Mouse (Mus musculus) T-helper 17 cell (primary cell): ENCODE data around the gene Wfdc10.
"Not testable (repeated sequence)": the region's sequence is repeated elsewhere in the genome, so short reads cannot be mapped to it uniquely, and the experiment has no call there.

Experiments used
- in situ Hi-C, 2 experiments: fragments of 300-600 bp; cut with MboI, MseI; formaldehyde crosslinking; loops; 1 replicate in 1 of 2; 2 replicates in 1 of 2; pipeline ENCODE4 v1.15.1; 2025; ENCODE audit warnings: high pct_unique_total_duplicates in 2 of 2

The Wfdc10 gene

DNA sequence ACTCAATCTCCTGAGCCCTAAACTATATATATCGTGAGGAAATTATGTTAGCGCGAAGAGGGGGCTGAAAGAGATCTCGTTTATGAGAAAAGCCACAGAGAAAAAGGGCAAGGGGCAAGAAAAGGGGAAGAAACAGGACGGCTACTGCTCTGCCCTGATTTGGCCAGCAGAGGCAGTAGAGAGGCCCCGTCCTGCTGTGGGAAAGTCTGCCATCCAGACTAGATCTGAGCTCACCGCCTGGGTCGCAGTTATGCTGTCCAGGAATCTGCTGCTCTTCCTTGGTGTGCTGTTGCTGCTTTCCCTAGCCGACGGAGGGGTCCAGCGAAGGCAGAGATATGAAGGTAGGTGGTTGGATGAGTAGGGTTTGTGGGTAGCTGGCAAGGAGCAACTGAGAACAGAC lies at the start of gene Wfdc10:
Gene Wfdc10, plus strand, starts transcription at position 189 of the 400 bp plus-strand sequence.
- in situ Hi-C loops = no loop called here

DNA sequence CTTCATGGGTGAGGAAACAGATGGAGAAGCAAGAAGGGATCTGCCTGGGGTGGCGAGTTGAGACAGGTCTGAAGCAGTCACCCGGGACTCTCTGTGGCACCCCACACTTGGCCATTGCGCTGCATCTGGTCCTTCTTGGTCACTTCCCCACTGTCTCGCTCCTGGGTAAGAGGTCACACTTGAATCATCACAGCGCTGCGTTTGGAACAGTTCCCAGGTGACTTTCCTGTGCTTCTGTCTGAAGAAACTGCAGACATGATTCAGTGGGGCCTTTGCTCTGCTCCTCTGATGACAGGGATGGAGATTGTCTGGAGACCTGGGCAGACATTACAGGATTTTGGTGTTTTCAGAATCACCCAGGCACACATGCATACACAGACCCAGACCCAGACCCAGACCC lies 47.1 kb upstream of the Wfdc10 start:
- in situ Hi-C loops = loop anchor here in 1 of 2 experiments (10.0 kb wide), 1 partner anchor 1094 kb away; no protein-coding TSS in a partner anchor

GRCm38 (mm10) chr2:164613471-164613870 lies 42.4 kb upstream of the Wfdc10 start, which contains the start of the genes Wfdc6b and Wfdc8:
Gene Wfdc6b, plus strand, starts transcription at chr2:164613522.
Gene Wfdc8, minus strand, starts transcription at chr2:164613626.
- in situ Hi-C loops = not testable (repeated sequence)

DNA sequence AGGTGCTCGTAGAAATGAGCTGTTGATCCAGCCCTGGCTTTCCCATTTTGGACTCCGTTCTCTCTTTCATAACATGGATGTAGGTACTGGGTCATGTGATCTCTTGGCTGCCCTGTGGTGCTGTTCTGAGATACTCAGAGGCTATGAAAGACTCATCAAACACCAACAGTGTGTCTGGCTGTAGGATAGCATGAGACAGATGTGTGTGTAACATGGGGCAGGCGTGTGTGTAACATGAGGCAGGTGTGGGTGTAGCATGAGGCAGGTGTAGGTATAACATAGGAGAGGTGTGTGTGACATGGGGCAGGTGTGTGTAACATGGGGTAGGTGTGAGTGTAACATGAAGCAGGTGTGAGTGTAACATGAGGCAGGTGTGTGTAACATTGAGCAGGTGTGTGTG lies 40.5 kb upstream of the Wfdc10 start:
- in situ Hi-C loops = loop anchor here (5.0 kb wide), 1 partner anchor 33 kb away; no protein-coding TSS in a partner anchor

DNA sequence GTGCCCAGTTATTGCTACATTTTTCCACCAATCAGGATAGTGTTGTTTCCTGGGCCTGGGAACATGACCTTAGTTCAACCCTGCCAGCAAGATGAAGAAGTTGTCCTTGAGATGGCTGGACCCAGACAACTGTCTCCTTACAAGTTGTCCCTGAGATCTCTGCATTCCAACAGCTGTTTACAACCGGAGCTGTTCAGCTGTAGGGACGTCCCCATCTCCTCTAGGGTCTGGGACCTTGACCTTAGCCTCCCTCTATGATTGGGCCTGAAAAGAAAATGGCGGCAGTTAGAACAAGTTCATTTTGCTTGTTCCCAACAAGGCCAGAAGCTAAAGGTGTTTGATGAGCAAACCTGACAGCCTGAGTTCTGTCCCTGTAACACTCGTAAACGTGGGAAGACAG lies 36.8 kb upstream of the Wfdc10 start:
- in situ Hi-C loops = loop anchor here (5.0 kb wide), 1 partner anchor 37 kb away; no protein-coding TSS in a partner anchor

DNA sequence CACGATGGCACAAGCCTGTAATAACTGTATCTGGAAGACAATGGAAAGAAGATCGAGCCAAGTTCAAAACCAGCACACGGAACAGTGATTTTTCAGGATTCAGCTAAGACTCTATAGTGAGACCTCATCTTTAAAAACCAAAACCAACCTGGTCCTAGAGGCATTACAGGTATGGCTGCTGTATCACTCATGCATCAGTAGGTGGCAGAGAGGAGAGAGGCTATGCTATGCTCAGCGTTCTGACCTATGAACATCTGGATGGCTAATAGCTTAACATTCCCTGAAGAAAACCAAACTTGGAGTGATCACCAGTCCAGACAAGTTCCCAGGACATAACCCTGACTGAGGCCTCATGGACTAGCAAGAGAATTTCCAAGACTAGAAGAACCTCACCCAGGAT lies 34.1 kb upstream of the Wfdc10 start:
- in situ Hi-C loops = no loop called here

GRCm38 (mm10) chr2:164635266-164635665 lies 20.6 kb upstream of the Wfdc10 start:
- in situ Hi-C loops = no loop called here

- in situ Hi-C loops = no loop called here
These were observed 17.1 kb upstream of the Wfdc10 start, which contains the start of gene Wfdc16 for GRCm38 (mm10) chr2:164638696-164639095. Gene Wfdc16, minus strand, starts transcription at chr2:164638796.

- in situ Hi-C loops = loop anchor here in 1 of 2 experiments (10.0 kb wide), 1 partner anchor 1086 kb away; no protein-coding TSS in a partner anchor
These were observed 14.7 kb upstream of the Wfdc10 start for GRCm38 (mm10) chr2:164641129-164641528.

DNA sequence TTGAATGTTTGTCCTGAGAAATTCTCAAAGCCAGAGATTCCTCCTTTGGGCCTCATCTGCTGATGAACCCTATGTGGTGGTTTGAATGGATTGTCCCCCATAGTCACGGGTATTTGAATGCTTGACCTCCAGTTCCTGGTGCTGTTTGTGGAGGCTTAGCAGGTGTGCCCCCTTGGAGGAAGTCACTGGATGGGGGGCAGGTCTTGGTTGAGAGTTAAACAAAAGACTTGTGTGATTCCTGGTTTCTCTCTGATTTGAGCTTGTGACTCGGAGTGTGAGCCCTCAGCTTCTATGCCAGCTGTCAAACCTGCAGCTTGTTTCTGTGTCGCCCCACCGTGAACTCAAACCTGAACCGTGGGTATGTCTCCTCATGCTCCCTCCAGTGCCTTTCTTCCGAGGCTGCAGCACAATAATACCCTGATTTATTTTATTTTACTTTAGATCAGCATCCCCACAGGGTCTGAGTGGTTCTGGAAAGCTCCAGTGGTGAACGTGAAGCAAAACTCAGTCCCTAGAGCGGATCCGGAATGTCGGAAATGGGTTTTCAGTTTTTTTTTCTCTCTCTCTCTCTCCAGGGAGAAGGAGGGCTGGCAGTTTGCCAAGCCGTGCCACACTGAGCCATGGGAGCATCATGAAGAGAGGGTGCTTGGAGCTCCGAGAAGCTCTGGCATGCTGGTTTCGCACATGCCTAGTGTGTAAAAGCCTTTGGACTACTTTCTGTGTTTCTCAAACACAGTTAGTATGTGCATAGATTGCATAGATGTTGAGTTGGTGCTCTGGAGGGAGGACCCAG lies 13.8 kb upstream of the Wfdc10 start:
- in situ Hi-C loops = loop anchor here in 1 of 2 experiments (10.0 kb wide), 1 partner anchor 1087 kb away; no protein-coding TSS in a partner anchor

GRCm38 (mm10) chr2:164656483-164656882 lies 637 bp downstream of the Wfdc10 start, which contains the start of gene Wfdc9:
Gene Wfdc9, minus strand, starts transcription at chr2:164656583.
- in situ Hi-C loops = no loop called here

- in situ Hi-C loops = no loop called here
These were observed 9.0 kb downstream of the Wfdc10 start for GRCm38 (mm10) chr2:164664851-164665250.

DNA sequence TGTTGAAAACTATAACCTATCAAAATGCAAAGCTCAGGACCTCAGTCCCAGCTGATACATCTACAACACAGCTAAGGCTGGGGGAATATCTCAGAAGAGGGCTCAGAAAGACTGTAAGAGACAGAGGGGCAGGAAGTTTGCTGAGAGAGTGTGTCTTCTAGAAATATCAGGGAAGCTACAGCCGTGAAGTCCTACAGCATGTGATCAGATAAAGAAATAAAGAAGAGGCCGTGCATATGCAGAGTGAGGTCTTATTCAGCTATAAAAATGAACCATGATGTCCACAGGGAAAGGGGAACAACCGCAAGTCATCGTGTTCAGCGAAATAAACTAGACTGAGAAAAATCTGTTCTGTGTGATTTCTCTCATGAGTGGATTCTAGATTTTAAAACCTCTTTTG lies 14.4 kb downstream of the Wfdc10 start:
- in situ Hi-C loops = no loop called here

DNA sequence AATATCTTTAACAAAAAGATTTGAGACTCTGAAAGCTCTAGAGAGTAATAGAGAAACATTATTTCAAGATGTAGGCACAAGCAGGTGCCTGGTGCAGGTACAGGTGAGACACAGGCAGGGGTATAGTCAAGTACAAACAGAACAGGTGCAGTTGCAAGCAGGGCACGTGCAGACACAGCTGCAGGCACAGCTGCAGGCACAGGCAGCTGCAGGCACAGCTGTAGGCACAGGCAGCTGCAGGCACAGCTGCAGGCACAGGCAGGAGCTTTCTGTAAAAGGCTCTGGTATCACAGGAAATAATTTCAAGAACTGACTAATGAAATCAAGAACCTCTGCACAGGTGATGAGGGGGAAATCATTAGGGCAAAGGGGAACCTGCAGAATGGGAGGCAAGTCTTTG lies 15.1 kb downstream of the Wfdc10 start:
- in situ Hi-C loops = no loop called here

DNA sequence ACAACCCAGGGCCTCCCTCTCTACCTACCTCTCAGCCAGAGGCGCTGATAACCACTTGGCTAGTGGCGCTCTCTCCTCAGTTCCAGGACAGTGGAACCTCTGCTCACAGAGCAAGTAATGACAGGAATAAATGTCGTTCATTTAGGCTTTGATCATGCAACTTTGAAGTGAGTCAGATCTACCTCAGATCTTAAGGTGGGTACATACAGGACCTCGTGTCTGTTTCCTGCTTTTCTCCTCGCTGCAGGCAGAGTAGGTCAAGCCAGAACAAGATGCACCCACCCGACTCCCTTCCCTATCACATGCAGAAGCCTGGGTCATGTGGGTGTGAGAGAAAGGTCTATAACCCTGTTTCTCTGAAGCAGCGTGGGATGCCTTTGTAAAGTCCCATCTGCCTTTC lies 18.1 kb downstream of the Wfdc10 start, which contains the start of gene Wfdc11:
Gene Wfdc11, minus strand, starts transcription at position 101 of the 400 bp plus-strand sequence.
- in situ Hi-C loops = no loop called here

DNA sequence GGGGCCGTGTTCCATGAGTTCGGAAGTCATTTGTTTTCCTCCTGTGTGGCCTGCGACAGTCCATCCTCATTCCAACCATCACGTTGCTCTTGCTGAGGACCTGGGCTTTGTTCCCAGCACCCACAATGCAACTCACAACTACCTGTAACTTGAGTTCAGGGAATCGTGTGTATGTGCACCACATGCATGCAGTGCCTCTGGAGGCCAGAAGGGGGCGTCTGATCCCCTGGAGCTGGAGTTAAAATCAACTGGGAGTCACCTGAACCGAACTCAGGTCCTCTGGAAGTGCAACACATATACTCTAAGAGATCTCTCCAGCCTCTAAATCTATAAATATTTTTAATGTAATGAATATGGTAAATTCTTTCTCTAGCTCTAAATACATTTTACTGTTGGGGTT lies 20.3 kb downstream of the Wfdc10 start:
- in situ Hi-C loops = loop anchor here in 1 of 2 experiments (5.0 kb wide), 1 partner anchor 51 kb away; no protein-coding TSS in a partner anchor

- in situ Hi-C loops = loop anchor here in 1 of 2 experiments (5.0 kb wide), 1 partner anchor 50 kb away; no protein-coding TSS in a partner anchor
These were observed 21.3 kb downstream of the Wfdc10 start for GRCm38 (mm10) chr2:164676916-164677685.

DNA sequence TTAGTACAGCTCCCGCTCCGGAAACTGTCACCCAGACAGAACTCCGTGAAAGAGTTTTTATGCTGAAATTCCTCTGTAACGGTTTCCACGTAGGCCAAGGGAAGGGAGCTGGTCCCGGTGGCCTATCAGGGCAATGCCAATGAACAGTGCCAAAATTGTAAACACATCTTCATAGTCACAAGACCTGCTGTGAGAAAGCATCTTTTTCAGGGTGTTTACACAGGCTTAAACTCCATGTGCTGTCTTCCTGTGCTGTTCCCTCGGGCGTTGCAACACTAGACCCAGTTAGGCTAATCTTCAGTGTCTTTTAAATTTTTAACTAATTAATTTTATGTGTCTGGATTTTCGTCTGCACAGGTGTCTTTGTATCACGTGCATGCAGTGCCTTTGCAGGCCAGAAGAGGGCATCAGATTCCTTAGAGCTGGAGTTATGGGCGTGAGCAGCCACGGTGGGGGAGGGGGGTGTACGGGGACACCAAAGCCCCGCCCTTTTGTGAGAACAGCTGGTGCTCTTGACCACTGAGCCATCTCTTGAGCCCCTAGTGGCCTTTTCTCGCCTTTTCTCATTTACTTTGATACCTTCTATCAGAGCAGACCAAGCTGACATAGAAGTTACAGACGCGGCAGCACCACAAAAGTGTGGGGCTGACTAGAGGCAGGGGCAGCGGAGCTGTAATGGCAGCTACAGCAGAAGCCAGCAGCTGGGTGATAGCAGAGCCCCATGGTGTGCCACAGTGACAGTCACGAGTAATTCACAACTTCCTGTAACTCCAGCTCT lies 23.2 kb downstream of the Wfdc10 start:
- in situ Hi-C loops = loop anchor here in 1 of 2 experiments (5.0 kb wide), 1 partner anchor 48 kb away; no protein-coding TSS in a partner anchor

GRCm38 (mm10) chr2:164679906-164680305 lies 24.1 kb downstream of the Wfdc10 start:
- in situ Hi-C loops = loop anchor here in 1 of 2 experiments (5.0 kb wide), 1 partner anchor 47 kb away; no protein-coding TSS in a partner anchor

DNA sequence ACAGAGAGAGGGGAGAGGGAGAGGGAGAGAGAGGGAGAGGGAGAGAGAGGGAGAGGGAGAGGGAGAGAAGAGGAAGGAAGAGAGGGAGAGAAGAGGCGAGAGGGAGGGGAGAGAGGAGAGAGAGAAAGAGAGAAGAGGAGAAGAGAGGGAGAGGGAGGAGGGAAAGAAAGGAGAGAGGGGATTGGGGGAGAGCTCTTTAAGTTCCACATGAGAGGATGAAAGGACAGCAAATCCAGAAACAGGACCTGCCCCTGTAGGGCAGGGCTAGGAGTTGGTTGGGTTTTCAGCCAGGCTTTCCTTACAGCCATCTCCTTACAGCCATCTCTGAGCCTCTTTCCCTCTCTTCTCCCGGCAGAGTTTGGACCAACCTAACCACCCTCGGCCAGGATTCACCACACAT lies 29.0 kb downstream of the Wfdc10 start, which contains the start of gene Wfdc13:
Gene Wfdc13, plus strand, starts transcription at position 301 of the 400 bp plus-strand sequence.
- in situ Hi-C loops = no loop called here

- in situ Hi-C loops = no loop called here
These were observed 42.4 kb downstream of the Wfdc10 start, which contains the start of gene Spint4 for GRCm38 (mm10) chr2:164698201-164698600. Gene Spint4, plus strand, starts transcription at chr2:164698501.
